Mouse (Mus musculus) B cell, adult 2 months (primary cell): Measurements from ENCODE around the gene Gm21767.
"Not testable (repeated sequence)": the region's sequence is repeated elsewhere in the genome, so short reads cannot be mapped to it uniquely, and the experiment has no call there.

Experiments used
- DNase-seq, 2 experiments: peaks; one replicate each; pipeline ENCODE4 v3.0.0; 2022

The Gm21767 gene

GRCm38 (mm10) chrY:13941438-13941837 is at the start of gene Gm21767:
Gene Gm21767, plus strand, starts transcription at chrY:13941738.
- not testable (repeated sequence) for DNase-seq
